Mouse (Mus musculus) stomach, postnatal 0 days (tissue): Measurements from ENCODE around the gene Gm6525.

Experiments used
- CTCF ChIP-seq: IDR thresholded peaks from 2 replicates; pipeline ENCODE4 v1.5.1; 2016; ENCODE audit warnings: antibody characterized with exemption, low read depth, mild to moderate bottlenecking, moderate library complexity
- EP300 ChIP-seq: optimal IDR thresholded peaks from 2 replicates; pipeline ENCODE3; 2016; ENCODE audit warnings: antibody characterized with exemption

DNA sequence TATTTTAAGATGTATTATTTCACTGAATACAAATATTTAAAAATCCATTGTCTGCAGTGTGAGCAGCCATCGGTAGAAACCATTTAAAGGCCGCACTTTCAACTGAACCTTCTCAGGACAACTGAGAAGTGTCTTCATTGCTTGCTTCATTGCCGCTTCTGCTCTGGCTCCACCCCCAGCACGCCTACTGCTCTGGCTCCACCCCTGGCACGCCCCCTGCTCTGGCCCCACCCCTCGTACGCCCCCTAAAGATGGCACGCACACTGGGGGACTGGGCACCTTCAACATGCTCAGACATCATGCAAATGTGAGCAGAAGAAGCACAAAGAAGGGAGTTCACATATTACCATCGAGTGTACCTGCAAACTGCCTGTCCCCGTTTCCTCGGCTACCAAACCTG lies 1.5 kb upstream of the Gm6525 start:
- TF ChIP-seq CTCF (no peak), EP300 (no peak)
